Mouse (Mus musculus) right cerebral cortex, postnatal 10 days (tissue): ENCODE data around the gene Spsb2.

Source experiments
- DNase-seq, 2 experiments: peaks; one replicate each; pipeline ENCODE4 v3.0.0; 2021; ENCODE audit warnings: low spot score in 2 of 2

Gene Spsb2

DNA sequence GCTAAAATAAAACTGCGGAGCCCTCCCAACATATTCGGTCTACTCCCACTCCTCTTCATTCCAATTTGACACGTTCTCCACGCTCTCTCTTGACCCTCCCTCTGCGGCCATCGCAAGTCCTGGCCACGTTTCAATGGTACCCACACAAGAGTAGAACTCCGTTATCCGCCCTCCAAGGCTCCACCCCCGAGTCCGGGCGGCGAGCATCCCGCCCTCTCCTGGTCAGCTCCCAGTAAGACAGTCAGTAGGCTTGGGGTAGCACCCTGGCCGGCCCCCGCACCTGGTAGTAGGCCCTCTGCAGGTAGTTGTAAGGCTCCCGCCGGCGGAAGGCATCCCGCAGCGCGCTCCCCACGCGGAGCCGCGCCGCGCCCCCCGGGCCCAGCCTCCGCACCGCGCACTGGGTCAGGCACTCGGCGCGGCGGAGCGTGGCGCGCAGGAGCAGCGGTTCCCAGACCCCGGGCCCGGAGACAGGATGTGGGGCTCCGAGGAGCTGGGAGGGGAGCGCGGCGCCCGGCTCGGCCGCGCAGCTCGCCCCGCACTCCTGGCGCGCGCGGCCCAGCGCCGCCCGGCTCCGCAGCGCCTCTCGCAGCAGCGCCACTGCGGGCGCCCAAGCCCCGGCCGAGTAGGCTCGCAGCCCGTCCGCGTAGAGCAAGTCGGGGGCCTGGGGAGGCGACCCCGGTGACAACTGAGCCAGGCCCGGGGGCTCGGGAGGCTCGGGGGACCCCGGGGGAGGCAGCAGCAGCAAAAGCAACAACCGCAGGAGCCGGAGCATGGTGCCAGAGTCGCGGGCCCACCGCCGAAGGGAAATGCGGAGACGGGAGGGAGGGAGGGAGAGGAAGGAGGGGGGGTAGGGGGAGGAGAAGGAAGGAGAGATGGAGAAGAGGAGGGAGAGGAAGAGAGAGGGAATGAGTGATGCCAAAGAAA lies 48.7 kb downstream of the Spsb2 start, which contains the start of gene P3h3:
Gene P3h3, minus strand, starts transcription at position 837 of the 924 bp plus-strand sequence.
- peak; percentile 92 to 93 for DNase-seq

DNA sequence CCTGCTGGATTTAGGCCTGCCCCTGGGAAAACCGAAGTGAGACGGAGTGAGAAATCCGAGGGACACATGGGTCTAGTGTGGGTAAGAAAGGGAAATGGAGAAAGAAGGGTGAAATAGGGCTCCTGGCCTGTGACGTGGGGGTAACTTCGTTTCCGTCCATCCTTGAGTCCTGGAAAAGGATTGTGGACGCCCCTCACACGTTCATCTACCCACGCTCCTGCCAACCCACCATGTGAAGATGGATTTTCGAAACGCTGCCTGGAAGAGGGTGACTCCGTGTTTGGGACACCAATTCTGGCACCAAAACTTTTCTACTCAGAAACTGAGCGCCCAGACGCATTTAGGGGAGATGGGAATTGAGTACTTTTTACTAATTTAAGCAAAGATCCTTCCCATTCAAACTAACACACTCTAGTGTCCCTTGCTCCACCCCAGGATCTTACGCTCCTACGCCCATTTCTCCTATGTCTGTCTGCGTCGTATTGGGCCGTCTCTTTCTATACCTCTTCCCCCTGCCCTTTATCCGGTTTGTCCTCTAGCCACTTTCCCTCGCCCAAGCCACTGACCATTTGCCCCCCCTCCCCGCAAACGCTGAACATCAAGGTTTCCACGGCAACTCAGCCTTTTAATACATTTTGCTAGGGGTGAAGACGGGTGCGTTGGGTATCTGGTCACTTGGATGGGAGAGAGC lies 49.5 kb downstream of the Spsb2 start:
- peak; percentile 38 to 40 for DNase-seq

DNA sequence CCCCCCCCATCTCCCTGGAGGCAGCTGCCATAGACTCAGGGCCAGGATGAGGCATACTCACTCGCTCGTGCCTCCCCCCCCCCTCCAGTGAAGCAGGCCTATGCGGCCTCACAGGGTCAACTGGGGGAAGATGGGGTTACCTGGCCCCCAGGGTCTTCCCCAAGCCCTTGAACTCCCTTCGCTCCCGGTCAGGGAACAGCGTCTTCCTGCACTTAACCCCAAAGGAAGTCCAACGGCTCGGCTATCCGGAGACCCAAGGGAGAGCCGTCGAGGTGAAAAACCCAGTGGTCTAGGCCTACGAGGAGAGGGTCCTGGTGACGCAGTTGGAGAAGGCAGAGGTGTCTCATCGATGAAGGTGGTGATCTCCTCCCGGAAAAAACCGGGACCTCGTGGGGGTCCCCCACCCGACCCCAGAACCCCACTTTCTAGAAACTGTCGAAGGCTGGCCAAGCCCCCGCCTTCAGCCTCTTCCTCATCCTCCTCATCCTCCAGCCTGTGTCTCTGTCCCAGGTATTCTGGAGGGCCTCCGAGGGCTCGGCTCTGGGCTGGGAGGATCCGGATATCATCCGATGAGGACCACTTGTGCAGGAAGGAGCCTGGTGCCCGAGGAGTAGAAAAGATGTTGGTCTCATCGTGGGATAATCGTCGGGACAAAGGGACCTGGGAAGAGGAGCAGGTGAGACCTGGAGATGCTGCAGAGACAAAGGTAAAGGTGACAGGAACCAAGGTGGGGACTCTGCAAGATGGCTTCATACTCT lies 50.3 kb downstream of the Spsb2 start:
- peak; percentile 25 to 53 for DNase-seq

DNA sequence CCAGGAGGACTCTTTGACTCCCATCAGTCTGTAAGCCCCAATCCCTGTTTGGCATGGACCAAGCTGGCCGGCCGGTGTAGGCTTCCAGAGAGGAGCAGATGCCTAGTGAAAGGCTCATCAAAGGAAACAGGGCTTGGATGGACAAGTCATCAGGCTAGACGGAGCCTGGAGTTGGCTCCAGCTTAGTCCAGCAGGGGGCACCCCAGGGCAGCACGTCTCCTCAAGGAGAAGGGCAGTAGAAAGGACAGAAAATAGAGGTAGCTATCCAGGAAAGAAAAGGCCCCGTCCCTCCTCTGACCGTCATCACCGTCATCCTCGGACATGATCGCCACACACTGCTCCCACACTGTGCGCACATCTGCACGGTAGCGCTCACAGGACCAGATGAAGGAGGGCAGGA lies 51.3 kb downstream of the Spsb2 start:
- DNase-seq, result peak; percentile 88 to 91
